Mouse (Mus musculus): ENCODE measurements at regions not wholly inside any gene's neighbourhood (a gene's known extent, or its start where the extent isn't known, plus 50 kb on each side); places are given as distances from the start of the nearest gene placed in this dataset.

- Histone ChIP-seq H3K79me2 (ENCODE audit: control insufficient read depth, insufficient read depth, low read length, poor library complexity) (no peaks in the 10 kb centered on the region), H3K36me3 (ENCODE audit: control insufficient read depth in 1 of 2, insufficient read depth in 2 of 2, low read length in 2 of 2) (no peaks in the 10 kb centered on the region), H3K27me3 (ENCODE audit: control insufficient read depth in 1 of 2, insufficient read depth in 2 of 2, low read length in 2 of 2) (no peaks in the 10 kb centered on the region), H3K4me3 (ENCODE audit: control insufficient read depth in 1 of 2, insufficient read depth in 1 of 2, low read depth in 2 of 2, low read length in 2 of 2) (no peak overlapping the region), H3K4me1 (ENCODE audit: control insufficient read depth in 1 of 2, insufficient read depth in 2 of 2, low read length in 2 of 2) (no peaks in the 10 kb centered on the region), H3K9me3 (replicated peaks; ENCODE audit: insufficient read depth, low read length) (no peaks in the 10 kb centered on the region), H3K9ac (ENCODE audit: control insufficient read depth, low read depth, low read length, poor library complexity, severe bottlenecking) (no peak overlapping the region), H3K27ac (ENCODE audit: control insufficient read depth, low read depth, low read length) (no peak overlapping the region)
- no peak for TF ChIP-seq RAD21 (IDR thresholded peaks at IDR 0.05; ENCODE audit: low read depth, low read length)
- no peak for TF ChIP-seq KAT2A (conservative IDR thresholded peaks at IDR 0.05; ENCODE audit: low read depth, low read length)
- no peak for TF ChIP-seq BHLHE40 (IDR thresholded peaks at IDR 0.05; ENCODE audit: borderline replicate concordance, low read depth, low read length)
- no peak for TF ChIP-seq ZNF384 (IDR thresholded peaks at IDR 0.05; ENCODE audit: low read depth, low read length)
- TF ChIP-seq TCF12 (IDR thresholded peaks at IDR 0.05; ENCODE audit: low read depth, low read length), result no peak
- DNase-seq (ENCODE audit: low read depth, low spot score), result no peak
These were observed 87.2 kb upstream of the Pabpc6 start for GRCm38 (mm10) chr17:9756675-9757074.

DNA sequence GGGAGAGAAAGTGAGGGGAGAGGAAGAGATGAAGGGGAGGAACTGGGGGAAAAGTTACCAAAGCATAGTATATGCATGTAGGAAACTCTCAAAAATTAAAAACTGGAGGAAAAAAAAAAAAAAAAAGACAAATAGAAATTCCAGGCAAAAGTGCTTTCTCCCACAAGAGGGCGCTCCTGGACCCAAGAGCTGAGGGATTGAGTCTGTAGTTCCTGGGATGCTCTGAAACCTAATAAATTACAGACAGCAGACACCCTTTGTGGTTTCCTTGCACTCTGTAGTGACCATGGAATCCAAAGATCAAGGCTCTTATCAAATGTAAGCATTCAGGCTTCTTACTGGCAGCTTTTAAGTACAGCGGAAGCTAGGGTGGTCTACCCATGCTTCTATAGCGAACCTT, 86.7 kb upstream of the Pabpc6 start:
- H3K9me3 ChIP-seq (replicated peaks; ENCODE audit: insufficient read depth, low read length), result no peaks in the 10 kb centered on the region
- no peak overlapping the region for H3K9ac ChIP-seq (ENCODE audit: control insufficient read depth, low read depth, low read length, poor library complexity, severe bottlenecking)
- H3K27ac ChIP-seq (ENCODE audit: control insufficient read depth, low read depth, low read length), result no peak overlapping the region
- peak; percentile 15 for DNase-seq (ENCODE audit: low read depth, low spot score)
- no peaks in the 10 kb centered on the region for H3K4me1 ChIP-seq (ENCODE audit: control insufficient read depth in 1 of 2, insufficient read depth in 2 of 2, low read length in 2 of 2)
- TF ChIP-seq GATA1 (IDR thresholded peaks at IDR 0.05; ENCODE audit: low read depth, low read length) (no peak), RAD21 (IDR thresholded peaks at IDR 0.05; ENCODE audit: low read depth, low read length) (peak; percentile 43), ZC3H11A (IDR thresholded peaks at IDR 0.05; ENCODE audit: low read depth, low read length) (peak; percentile 43), ETS1 (IDR thresholded peaks at IDR 0.05; ENCODE audit: low read depth, low read length) (no peak), ELF1 (IDR thresholded peaks at IDR 0.05; ENCODE audit: low read depth, low read length) (no peak), BHLHE40 (IDR thresholded peaks at IDR 0.05; ENCODE audit: borderline replicate concordance, low read depth, low read length) (no peak), MAFK (IDR thresholded peaks at IDR 0.05; ENCODE audit: borderline replicate concordance, low read depth, low read length) (no peak), SMC3 (IDR thresholded peaks at IDR 0.05; ENCODE audit: low read depth, low read length) (peak; percentile 51), USF1 (IDR thresholded peaks at IDR 0.05; ENCODE audit: low read depth, low read length) (no peak), MYB (IDR thresholded peaks at IDR 0.05; ENCODE audit: low read depth, low read length) (no peak), ZNF384 (IDR thresholded peaks at IDR 0.05; ENCODE audit: low read depth, low read length) (peak; percentile 89), NRF1 (IDR thresholded peaks at IDR 0.05; ENCODE audit: insufficient read depth, low read depth, low read length, poor library complexity, severe bottlenecking) (no peak), JUND (IDR thresholded peaks at IDR 0.05; ENCODE audit: low read depth, low read length) (no peak), GABPA (IDR thresholded peaks at IDR 0.05; ENCODE audit: low read depth, low read length) (no peak), KAT2A (conservative IDR thresholded peaks at IDR 0.05; ENCODE audit: low read depth, low read length) (no peak), E2F4 (IDR thresholded peaks at IDR 0.05; ENCODE audit: borderline replicate concordance, low read depth, low read length) (no peak), USF2 (IDR thresholded peaks at IDR 0.05; ENCODE audit: borderline replicate concordance in 1 of 2, insufficient read depth in 1 of 2, low read depth in 1 of 2, low read length in 2 of 2) (no peak), MXI1 (IDR thresholded peaks at IDR 0.05; ENCODE audit: low read depth, low read length) (no peak), TAL1 (IDR thresholded peaks at IDR 0.05; ENCODE audit: low read length) (no peak), RCOR1 (IDR thresholded peaks at IDR 0.05; ENCODE audit: low read depth, low read length) (no peak), TCF12 (IDR thresholded peaks at IDR 0.05; ENCODE audit: low read depth, low read length) (no peak), ZMIZ1 (IDR thresholded peaks at IDR 0.05; ENCODE audit: low read depth, low read length) (no peak), POLR2A (IDR thresholded peaks at IDR 0.05; ENCODE audit: control insufficient read depth in 1 of 2, insufficient read depth in 1 of 2, low read depth in 1 of 2, low read length in 2 of 2, poor library complexity in 1 of 2) (no peak), MAX (IDR thresholded peaks at IDR 0.05; ENCODE audit: low read length) (no peak), CTCF (IDR thresholded peaks at IDR 0.05 in 2 of 3, conservative IDR thresholded peaks at IDR 0.05 in 1 of 3; ENCODE audit: control insufficient read depth in 1 of 3, insufficient read depth in 1 of 3, low read depth in 2 of 3, low read length in 3 of 3, poor library complexity in 1 of 3, severe bottlenecking in 1 of 3) (peak; percentile 18 to 52 (median 42); a peak in 5 of 6 replicates), TBP (IDR thresholded peaks at IDR 0.05; ENCODE audit: low read depth, low read length) (no peak), SIN3A (IDR thresholded peaks at IDR 0.05; ENCODE audit: low read length) (no peak)
- H3K79me2 ChIP-seq (ENCODE audit: control insufficient read depth, insufficient read depth, low read length, poor library complexity), result no peaks in the 10 kb centered on the region
- no peaks in the 10 kb centered on the region for H3K36me3 ChIP-seq (ENCODE audit: control insufficient read depth in 1 of 2, insufficient read depth in 2 of 2, low read length in 2 of 2)
- H3K27me3 ChIP-seq (ENCODE audit: control insufficient read depth in 1 of 2, insufficient read depth in 2 of 2, low read length in 2 of 2), result no peaks in the 10 kb centered on the region
- H3K4me3 ChIP-seq (ENCODE audit: control insufficient read depth in 1 of 2, insufficient read depth in 1 of 2, low read depth in 2 of 2, low read length in 2 of 2), result no peak overlapping the region
